Mouse (Mus musculus): ENCODE data around the gene Exoc6.
A peak's percentile ranks its signal among the peaks of the same experiment; 100 is the strongest.

DNA sequence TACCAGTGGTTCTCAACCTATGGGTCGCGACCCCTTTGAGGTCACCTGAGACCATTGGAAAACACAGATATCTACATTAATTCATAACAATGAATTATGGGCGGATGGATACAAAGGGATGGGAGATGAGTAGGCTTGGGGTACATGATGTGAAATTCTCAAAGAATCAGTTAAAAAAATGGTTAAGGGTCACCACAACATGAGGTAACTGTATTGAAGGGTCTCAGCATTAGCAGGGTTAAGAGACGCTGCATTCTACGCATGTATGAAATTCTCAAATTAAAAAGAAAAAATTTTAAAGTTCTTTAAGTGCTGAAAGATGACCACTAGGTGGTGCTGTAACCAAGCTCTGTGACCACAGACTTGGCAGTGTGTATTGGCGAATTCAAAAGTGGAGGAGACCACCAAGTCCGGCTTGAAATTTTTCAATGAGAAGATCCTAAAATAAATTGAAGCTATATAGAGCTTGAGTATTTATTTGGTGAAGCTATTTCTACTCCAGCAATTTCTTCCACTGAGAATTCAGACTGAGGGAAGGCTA lies 20.2 kb upstream of the Exoc6 start:
- peak; percentile 72 for TF ChIP-seq CTCF (IDR thresholded peaks at IDR 0.05; ENCODE audit: low read depth)
- TF ChIP-seq EP300 (IDR thresholded peaks at IDR 0.05; ENCODE audit: low read depth): no peak
